Mouse (Mus musculus): ENCODE results near the gene Gprin2. TPM values are rescaled to one million over a fixed set of nuclear protein-coding genes. Genes with fewer than 3 reads are reported as not detected.

Gene Gprin2
- polyA plus RNA-seq, 1 experiment from 2014 or later = 0.08 TPM

DNA sequence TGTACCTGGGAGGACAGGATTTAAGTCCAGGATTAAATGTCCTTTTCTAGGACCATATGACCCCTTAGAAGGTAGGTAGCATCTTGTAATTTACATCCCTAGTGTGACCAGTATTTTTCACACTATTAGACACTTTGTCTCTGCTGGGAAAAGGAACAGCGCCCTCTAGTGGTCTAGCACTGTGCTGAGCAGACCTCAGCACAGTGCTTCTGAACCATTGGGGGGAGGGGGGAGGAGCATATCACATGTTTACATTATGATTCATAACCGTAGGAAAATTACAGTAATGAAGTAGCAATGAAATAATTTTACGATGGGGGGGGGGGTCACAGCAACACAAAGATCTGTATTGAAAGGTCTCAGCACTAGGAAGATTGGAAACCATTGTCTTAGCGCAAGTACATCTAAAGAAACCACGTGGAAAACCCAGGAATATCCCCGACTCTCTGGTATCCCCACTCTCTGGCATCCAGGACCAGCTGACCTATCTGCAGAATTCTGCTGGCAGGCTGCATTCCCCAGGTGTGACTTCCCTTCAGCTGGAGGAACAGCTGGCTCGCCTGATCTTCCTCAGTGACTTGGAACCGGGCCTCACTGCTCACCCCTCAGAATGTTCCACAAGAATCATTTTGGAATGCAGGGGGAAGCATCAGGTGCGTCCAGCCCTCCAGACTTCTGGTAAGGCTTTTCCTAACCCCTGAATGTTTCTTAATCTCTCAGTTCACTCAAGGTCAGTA lies 46.7 kb downstream of the Gprin2 start:
- H3K4me2 ChIP-seq (replicated peaks; ENCODE audit: low read depth, low read length) = no peak overlapping the region
- WGBS = 37% methylated on average over 9 of the region's 9 CpGs
- no peak overlapping the region for H3K27ac ChIP-seq (ENCODE audit: low read length)
- peak; percentile 83 for DNase-seq (ENCODE audit: low spot score)
- no peaks in the 10 kb centered on the region for H3K36me3 ChIP-seq (ENCODE audit: insufficient read depth, low read length)
- TF ChIP-seq EP300 (IDR thresholded peaks at IDR 0.05) (no peak), CTCF (IDR thresholded peaks at IDR 0.05) (peak; percentile 86)
- H3K9me3 ChIP-seq (ENCODE audit: low read length) = no peaks in the 10 kb centered on the region
- no peaks in the 10 kb centered on the region; the same call in 1 of the 2 replicates for H3K4me1 ChIP-seq (ENCODE audit: insufficient read depth, low read depth, low read length)
- H3K4me3 ChIP-seq (ENCODE audit: low read depth, low read length) = no peak overlapping the region
- no peak overlapping the region for H3K9ac ChIP-seq (replicated peaks; ENCODE audit: low read depth)
- ATAC-seq = peak; percentile 79
- H3K27me3 ChIP-seq (replicated peaks; ENCODE audit: insufficient read depth, low read length) = no peaks in the 10 kb centered on the region

DNA sequence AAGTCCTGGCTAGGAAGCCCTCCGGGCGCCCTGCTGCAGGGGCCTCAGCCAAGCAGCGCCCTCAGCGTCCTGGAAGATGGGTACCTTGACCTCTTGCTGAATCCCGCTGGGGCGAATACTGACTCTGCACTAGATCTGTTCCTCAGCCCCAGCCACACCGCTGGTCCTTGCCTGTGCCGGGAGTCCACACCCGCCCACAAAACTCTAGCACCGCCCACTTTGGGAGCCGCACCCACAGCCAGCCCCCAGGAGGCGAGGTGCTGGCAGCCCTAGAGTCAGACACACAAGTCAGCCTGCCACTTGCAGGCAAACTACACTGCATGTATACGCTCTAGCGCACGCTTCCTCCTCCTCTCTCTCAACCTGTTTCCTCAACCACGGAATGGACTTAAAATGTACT lies 49.1 kb downstream of the Gprin2 start, which contains the start of gene Npy4r:
Gene Npy4r, minus strand, starts transcription at position 148 of the 400 bp plus-strand sequence.
- Histone ChIP-seq H3K4me2 (replicated peaks; ENCODE audit: low read depth, low read length) (no peak within 1 kb of the TSS), H3K27me3 (replicated peaks; ENCODE audit: insufficient read depth, low read length) (no peaks in the 10 kb centered on the region), H3K9me3 (ENCODE audit: low read length) (no peaks in the 10 kb centered on the region), H3K4me3 (ENCODE audit: low read depth, low read length) (no peak within 1 kb of the TSS), H3K27ac (ENCODE audit: low read length) (no peak within 1 kb of the TSS), H3K36me3 (ENCODE audit: insufficient read depth, low read length) (no peaks in the 10 kb centered on the region), H3K4me1 (ENCODE audit: insufficient read depth, low read depth, low read length) (no peaks in the 10 kb centered on the region; the same call in 1 of the 2 replicates), H3K9ac (replicated peaks; ENCODE audit: low read depth) (no peak within 1 kb of the TSS)
- peak; percentile 70 for DNase-seq (ENCODE audit: low spot score)
- TF ChIP-seq EP300 (IDR thresholded peaks at IDR 0.05) = no peak
- TF ChIP-seq CTCF (IDR thresholded peaks at IDR 0.05) = peak; percentile 4; the same call in 1 of the 2 replicates
- ATAC-seq = peak; percentile 92
- 4% methylated on average over 16 of the region's 16 CpGs for WGBS

DNA sequence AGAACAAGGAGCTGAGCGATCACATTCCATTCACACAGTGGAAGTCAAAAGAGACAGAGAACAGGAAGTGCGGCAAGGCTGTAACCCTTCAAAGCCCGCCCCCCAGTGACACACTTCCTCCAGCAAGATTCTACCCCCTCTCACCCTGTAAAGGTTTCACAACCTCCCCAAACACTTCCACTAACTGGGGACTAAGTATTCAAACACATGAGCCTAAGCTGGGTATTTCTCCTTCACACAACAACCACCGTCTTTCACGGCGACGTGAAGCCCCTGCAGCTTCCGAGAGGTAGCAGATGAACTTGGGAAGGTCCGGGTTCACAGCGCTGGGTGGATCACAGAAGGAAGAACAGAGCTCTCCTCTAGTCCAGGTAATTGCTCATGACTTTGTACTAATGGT lies 58.5 kb downstream of the Gprin2 start:
- no peak for TF ChIP-seq EP300 (IDR thresholded peaks at IDR 0.05)
- TF ChIP-seq CTCF (IDR thresholded peaks at IDR 0.05) = no peak
- Histone ChIP-seq H3K9ac (replicated peaks; ENCODE audit: low read depth) (no peak overlapping the region), H3K36me3 (ENCODE audit: insufficient read depth, low read length) (no peaks in the 10 kb centered on the region), H3K4me1 (ENCODE audit: insufficient read depth, low read depth, low read length) (no peaks in the 10 kb centered on the region), H3K27ac (ENCODE audit: low read length) (no peak overlapping the region), H3K9me3 (ENCODE audit: low read length) (no peaks in the 10 kb centered on the region), H3K4me3 (ENCODE audit: low read depth, low read length) (no peak overlapping the region), H3K27me3 (replicated peaks; ENCODE audit: insufficient read depth, low read length) (no peaks in the 10 kb centered on the region), H3K4me2 (replicated peaks; ENCODE audit: low read depth, low read length) (no peak overlapping the region)
- DNase-seq (ENCODE audit: low spot score) (no peak), ATAC-seq (no peak)
- WGBS = 90% methylated on average over 10 of the region's 10 CpGs

DNA sequence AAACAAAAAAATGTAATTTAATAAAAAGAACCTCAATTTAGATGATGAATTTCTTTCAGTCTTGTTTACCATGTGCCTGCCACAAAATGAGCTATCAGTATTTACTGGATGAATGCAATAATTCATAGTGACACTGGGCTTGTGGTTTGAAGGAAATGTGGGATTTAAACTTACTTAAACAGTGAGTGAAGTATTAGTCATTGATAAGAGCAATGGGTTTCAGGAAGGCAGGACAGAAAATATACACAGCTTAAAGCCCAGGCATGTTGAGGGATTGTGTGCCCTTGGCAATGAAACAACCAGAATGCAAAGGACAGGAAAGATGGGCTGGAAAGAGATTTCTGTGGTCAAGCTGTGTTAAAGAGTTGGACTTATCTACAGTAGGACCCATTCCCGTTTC lies 59.1 kb downstream of the Gprin2 start:
- ATAC-seq = no peak
- Histone ChIP-seq H3K27ac (ENCODE audit: low read length) (no peak overlapping the region), H3K9me3 (ENCODE audit: low read length) (no peaks in the 10 kb centered on the region), H3K4me1 (ENCODE audit: insufficient read depth, low read depth, low read length) (no peaks in the 10 kb centered on the region), H3K4me3 (ENCODE audit: low read depth, low read length) (no peak overlapping the region), H3K36me3 (ENCODE audit: insufficient read depth, low read length) (no peaks in the 10 kb centered on the region), H3K9ac (replicated peaks; ENCODE audit: low read depth) (no peak overlapping the region), H3K4me2 (replicated peaks; ENCODE audit: low read depth, low read length) (no peak overlapping the region), H3K27me3 (replicated peaks; ENCODE audit: insufficient read depth, low read length) (no peaks in the 10 kb centered on the region)
- WGBS = 71% methylated on average over 1 of the region's 1 CpGs
- no peak for DNase-seq (ENCODE audit: low spot score)
- TF ChIP-seq CTCF (IDR thresholded peaks at IDR 0.05) (no peak), EP300 (IDR thresholded peaks at IDR 0.05) (no peak)

DNA sequence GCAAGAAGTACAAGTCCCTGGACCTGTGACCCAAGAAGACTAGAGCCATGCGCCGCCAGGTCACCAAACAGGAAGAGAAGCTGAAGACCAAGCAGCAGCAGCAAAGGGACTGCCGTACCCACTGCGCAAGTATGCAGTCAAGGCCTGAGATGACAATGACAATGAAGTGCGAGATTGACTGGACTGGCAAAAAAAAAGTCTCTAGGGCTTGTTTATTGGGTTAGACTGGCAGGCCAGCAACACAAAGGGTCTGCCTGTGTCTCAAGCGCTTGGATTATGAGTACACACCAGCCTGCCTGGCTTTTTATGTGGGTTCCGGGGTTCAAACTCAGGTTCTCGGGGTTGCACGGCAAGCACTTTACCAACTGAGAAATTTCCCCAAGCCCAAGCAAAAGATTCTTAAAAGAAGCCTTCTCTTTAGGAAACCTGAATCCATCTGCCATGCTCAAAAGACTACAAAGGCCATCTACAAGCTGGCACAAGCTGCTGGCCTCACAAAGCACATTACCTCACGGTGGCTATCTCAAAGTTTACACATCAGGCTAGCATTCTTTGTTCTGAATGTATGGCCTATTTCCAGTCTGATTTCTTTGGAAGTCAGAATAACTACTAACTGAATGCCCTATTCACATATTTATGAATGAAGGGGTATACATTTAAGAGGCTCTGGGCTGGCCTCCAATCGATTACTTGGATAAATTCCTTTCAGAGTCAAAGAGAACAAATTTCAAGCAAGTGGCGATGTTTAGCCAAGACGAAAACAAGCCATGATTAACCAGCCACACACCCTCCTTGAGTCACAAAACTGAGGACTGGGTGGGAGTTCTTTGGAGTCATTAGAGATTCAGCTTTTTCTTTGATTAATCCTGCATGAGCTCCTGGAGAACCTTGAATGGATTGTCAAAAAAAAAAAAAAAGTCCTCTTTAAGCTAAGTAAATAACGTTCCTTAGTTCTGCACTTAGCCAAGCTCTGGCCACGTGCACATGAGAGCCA lies 61.5 kb downstream of the Gprin2 start:
- no peak overlapping the region for H3K4me3 ChIP-seq (ENCODE audit: low read depth, low read length)
- no peak overlapping the region for H3K9ac ChIP-seq (replicated peaks; ENCODE audit: low read depth)
- ATAC-seq (no peak), DNase-seq (ENCODE audit: low spot score) (no peak)
- no peak overlapping the region for H3K4me2 ChIP-seq (replicated peaks; ENCODE audit: low read depth, low read length)
- H3K4me1 ChIP-seq (ENCODE audit: insufficient read depth, low read depth, low read length) = no peaks in the 10 kb centered on the region
- no peak overlapping the region for H3K27ac ChIP-seq (ENCODE audit: low read length)
- H3K9me3 ChIP-seq (ENCODE audit: low read length) = no peaks in the 10 kb centered on the region
- TF ChIP-seq CTCF (IDR thresholded peaks at IDR 0.05) (no peak), EP300 (IDR thresholded peaks at IDR 0.05) (no peak)
- no peaks in the 10 kb centered on the region for H3K27me3 ChIP-seq (replicated peaks; ENCODE audit: insufficient read depth, low read length)
- WGBS = 76% methylated on average over 15 of the region's 15 CpGs
- H3K36me3 ChIP-seq (ENCODE audit: insufficient read depth, low read length) = no peaks in the 10 kb centered on the region

Other genes with a start within 250 kb of the Gprin2 start
- not detected in 2 replicates for gene Rbp3, start 247.7 kb downstream of the Gprin2 start, polyA plus RNA-seq (2015; fragmentation: Nextera tagmentation; extraction: Ambion mirVana)
- gene Zfp488, start 222.9 kb downstream of the Gprin2 start, polyA plus RNA-seq (2015; fragmentation: Nextera tagmentation; extraction: Ambion mirVana) = not detected in 2 replicates
- not detected in 2 replicates for gene Gm30083, start 186.5 kb downstream of the Gprin2 start, polyA plus RNA-seq (2015; fragmentation: Nextera tagmentation; extraction: Ambion mirVana)
- not detected in 2 replicates for gene Gm5460, start 184.9 kb downstream of the Gprin2 start, polyA plus RNA-seq (2015; fragmentation: Nextera tagmentation; extraction: Ambion mirVana)
- not detected in 2 replicates for gene Antxrl, start 148.9 kb downstream of the Gprin2 start, polyA plus RNA-seq (2015; fragmentation: Nextera tagmentation; extraction: Ambion mirVana)
- 23.6 and 25.9 TPM in 2 replicates for gene Anxa8, start 115.7 kb downstream of the Gprin2 start, polyA plus RNA-seq (2015; fragmentation: Nextera tagmentation; extraction: Ambion mirVana)
- gene A630023A22Rik, start 98.9 kb downstream of the Gprin2 start, polyA plus RNA-seq (2015; fragmentation: Nextera tagmentation; extraction: Ambion mirVana) = 0.37 TPM in 1 of 2 replicates, not detected in the other
- gene Npy4r, start 49.2 kb downstream of the Gprin2 start, polyA plus RNA-seq (2015; fragmentation: Nextera tagmentation; extraction: Ambion mirVana) = not detected in 2 replicates
- 1.2 and 1.3 TPM in 2 replicates for gene Syt15, start 17.9 kb upstream of the Gprin2 start, polyA plus RNA-seq (2015; fragmentation: Nextera tagmentation; extraction: Ambion mirVana)
- 7.5 and 9.7 TPM in 2 replicates for gene Shld2, start 108.8 kb upstream of the Gprin2 start, polyA plus RNA-seq (2015; fragmentation: Nextera tagmentation; extraction: Ambion mirVana)
- gene Glud1, start 109.1 kb upstream of the Gprin2 start, polyA plus RNA-seq (2015; fragmentation: Nextera tagmentation; extraction: Ambion mirVana) = 63.2 and 64.3 TPM in 2 replicates
- 0.45 TPM in 1 of 2 replicates, not detected in the other for gene Fam25c, start 153.8 kb upstream of the Gprin2 start, polyA plus RNA-seq (2015; fragmentation: Nextera tagmentation; extraction: Ambion mirVana)
- gene Sncg, start 173.1 kb upstream of the Gprin2 start, polyA plus RNA-seq (2015; fragmentation: Nextera tagmentation; extraction: Ambion mirVana) = 2.1 and 2.2 TPM in 2 replicates
- gene Mmrn2, start 173.8 kb upstream of the Gprin2 start, polyA plus RNA-seq (2015; fragmentation: Nextera tagmentation; extraction: Ambion mirVana) = 15.4 and 16.5 TPM in 2 replicates

All from lung, postnatal 0 days (tissue).